Mouse (Mus musculus): ENCODE results near the gene Acot3. TPM values are rescaled to one million over a fixed set of nuclear protein-coding genes. Genes with fewer than 3 reads are reported as not detected.
"Not testable (repeated sequence)": the region's sequence is repeated elsewhere in the genome, so short reads cannot be mapped to it uniquely, and the experiment has no call there.

Gene Acot3
- polyA plus RNA-seq, 1 experiment from 2014 or later, result 37.2 TPM

DNA sequence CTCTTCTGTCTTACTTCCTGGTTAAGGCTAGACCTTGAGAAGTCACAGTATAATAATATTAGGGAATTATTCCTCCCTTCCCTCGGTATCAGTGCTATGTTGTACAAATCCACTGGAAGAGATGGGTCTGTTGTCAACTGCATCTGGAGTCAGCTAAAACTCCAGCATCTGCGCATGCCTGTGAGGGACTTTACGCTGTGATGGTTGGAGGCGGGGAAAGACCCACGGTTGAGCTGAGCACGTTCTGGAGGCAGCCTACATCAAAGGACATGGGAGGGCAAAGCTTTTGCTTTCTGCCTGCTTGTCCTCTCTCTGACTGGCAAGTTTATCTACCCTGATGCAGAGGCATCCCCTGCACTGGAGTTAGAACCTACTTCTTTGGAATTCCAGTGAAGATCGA, 26.1 kb upstream of the Acot3 start:
- WGBS (ENCODE audit: insufficient replicate concordance), result 75% methylated on average over 7 of the region's 7 CpGs
- no peak overlapping the region for H3K27ac ChIP-seq (ENCODE audit: low read depth)
- TF ChIP-seq EP300 (IDR thresholded peaks at IDR 0.05; ENCODE audit: low read depth), result no peak
- TF ChIP-seq CTCF (IDR thresholded peaks at IDR 0.05; ENCODE audit: low read depth), result no peak

GRCm38 (mm10) chr12:84028328-84028727, 23.6 kb upstream of the Acot3 start:
- not testable (repeated sequence) for H3K4me2 ChIP-seq (ENCODE audit: low read depth, low read length); ATAC-seq; H3K27me3 ChIP-seq (ENCODE audit: insufficient read depth, low read length); H3K9ac ChIP-seq (replicated peaks); H3K4me3 ChIP-seq (ENCODE audit: low read depth, low read length); DNase-seq; H3K4me1 ChIP-seq (ENCODE audit: insufficient read depth); H3K36me3 ChIP-seq (replicated peaks; ENCODE audit: insufficient read depth, low read length); H3K27ac ChIP-seq (ENCODE audit: low read depth); H3K9me3 ChIP-seq (ENCODE audit: low read length)
- 71% methylated on average over 3 of the region's 3 CpGs for WGBS (ENCODE audit: insufficient replicate concordance)

More for the DNA sequence above, 26.1 kb upstream of the Acot3 start:
- Histone ChIP-seq H3K4me2 (ENCODE audit: low read depth, low read length) (no peak overlapping the region), H3K36me3 (replicated peaks; ENCODE audit: insufficient read depth, low read length) (no peaks in the 10 kb centered on the region), H3K9me3 (ENCODE audit: low read length) (no peaks in the 10 kb centered on the region), H3K4me3 (ENCODE audit: low read depth, low read length) (no peak overlapping the region), H3K27me3 (ENCODE audit: insufficient read depth, low read length) (no peaks in the 10 kb centered on the region), H3K9ac (replicated peaks) (no peak overlapping the region), H3K4me1 (ENCODE audit: insufficient read depth) (no peaks in the 10 kb centered on the region)
- ATAC-seq (no peak), DNase-seq (no peak)

- 95% methylated on average over 1 of the region's 1 CpGs for WGBS (ENCODE audit: insufficient replicate concordance)
Measured at GRCm38 (mm10) chr12:84029043-84029442, 22.9 kb upstream of the Acot3 start.

DNA sequence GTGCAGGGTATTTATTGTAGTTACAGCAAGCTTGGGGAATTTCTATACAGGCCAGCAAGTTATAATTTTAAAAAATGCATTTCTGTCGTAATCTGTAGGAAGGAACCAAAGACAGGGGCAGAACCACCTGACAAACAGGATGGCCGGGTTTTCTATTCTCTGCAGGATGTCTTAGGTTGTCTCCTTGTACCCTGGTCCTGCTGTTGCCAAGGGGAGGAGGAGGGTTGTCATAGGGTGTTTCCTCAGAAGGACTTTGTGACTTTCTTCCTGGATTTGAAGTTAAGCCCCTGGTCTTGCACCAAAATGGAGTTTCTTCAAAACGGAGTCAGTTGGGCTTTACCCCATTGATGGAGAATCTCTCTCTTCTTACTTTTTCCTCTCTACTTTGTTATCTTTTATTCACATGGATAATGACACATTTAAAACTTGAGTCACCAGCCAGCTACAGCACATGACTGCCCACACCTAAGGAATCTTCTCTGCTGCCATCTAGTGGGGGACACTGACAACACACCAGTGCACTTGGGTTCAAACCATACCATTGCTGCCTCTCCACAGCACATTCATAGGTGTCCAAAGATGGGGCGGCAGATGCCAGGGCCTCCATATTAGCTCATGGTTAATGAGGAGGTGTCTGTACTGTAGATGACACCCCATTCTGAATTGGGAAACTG, 21.1 kb upstream of the Acot3 start:
- no peak overlapping the region for H3K27ac ChIP-seq (ENCODE audit: low read depth)
- 48% methylated on average over 4 of the region's 4 CpGs for WGBS (ENCODE audit: insufficient replicate concordance)
- peaks cover 4% of the 10 kb centered on the region; the same call in 1 of the 2 replicates for H3K4me1 ChIP-seq (ENCODE audit: insufficient read depth)
- DNase-seq, result peak; percentile 77
- no peaks in the 10 kb centered on the region for H3K9me3 ChIP-seq (ENCODE audit: low read length)
- TF ChIP-seq EP300 (IDR thresholded peaks at IDR 0.05; ENCODE audit: low read depth), result no peak
- TF ChIP-seq CTCF (IDR thresholded peaks at IDR 0.05; ENCODE audit: low read depth), result peak; percentile 93
- ATAC-seq, result peak; percentile 48; the same call in 1 of the 2 replicates
- H3K36me3 ChIP-seq (replicated peaks; ENCODE audit: insufficient read depth, low read length), result no peaks in the 10 kb centered on the region
- H3K9ac ChIP-seq (replicated peaks), result no peak overlapping the region
- no peak overlapping the region for H3K4me2 ChIP-seq (ENCODE audit: low read depth, low read length)
- H3K4me3 ChIP-seq (ENCODE audit: low read depth, low read length), result no peak overlapping the region
- H3K27me3 ChIP-seq (ENCODE audit: insufficient read depth, low read length), result no peaks in the 10 kb centered on the region

More at GRCm38 (mm10) chr12:84029043-84029442, 22.9 kb upstream of the Acot3 start:
- DNase-seq; H3K4me2 ChIP-seq (ENCODE audit: low read depth, low read length); H3K4me3 ChIP-seq (ENCODE audit: low read depth, low read length); H3K27ac ChIP-seq (ENCODE audit: low read depth); H3K9me3 ChIP-seq (ENCODE audit: low read length); ATAC-seq; H3K9ac ChIP-seq (replicated peaks); H3K27me3 ChIP-seq (ENCODE audit: insufficient read depth, low read length); H3K4me1 ChIP-seq (ENCODE audit: insufficient read depth); H3K36me3 ChIP-seq (replicated peaks; ENCODE audit: insufficient read depth, low read length): not testable (repeated sequence)

- Histone ChIP-seq H3K27me3 (ENCODE audit: insufficient read depth, low read length) (no peaks in the 10 kb centered on the region), H3K4me3 (ENCODE audit: low read depth, low read length) (no peak overlapping the region), H3K27ac (ENCODE audit: low read depth) (no peak overlapping the region)
Measured at GRCm38 (mm10) chr12:84032854-84033253, 19.1 kb upstream of the Acot3 start.

DNA sequence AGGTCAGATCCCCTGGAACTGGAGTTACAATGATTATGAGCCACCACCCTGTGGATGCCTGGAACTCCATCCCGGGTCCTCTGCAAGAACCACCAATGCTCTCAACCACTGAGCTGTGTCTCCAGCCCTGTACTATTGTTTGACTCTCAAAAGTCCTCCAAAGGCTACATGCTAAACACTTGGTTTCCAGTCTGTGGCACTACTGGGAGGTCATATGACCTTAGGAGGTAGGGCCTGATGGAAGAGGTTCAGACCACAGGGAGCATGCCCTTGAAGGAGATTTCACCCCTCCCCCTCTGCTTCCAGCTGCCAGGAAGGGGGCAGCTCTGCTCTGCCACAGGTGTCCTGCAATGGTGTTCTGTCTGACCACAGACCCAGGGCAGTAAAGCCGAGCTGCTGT, 18.6 kb upstream of the Acot3 start:
- H3K36me3 ChIP-seq (replicated peaks; ENCODE audit: insufficient read depth, low read length); H3K27me3 ChIP-seq (ENCODE audit: insufficient read depth, low read length); H3K4me2 ChIP-seq (ENCODE audit: low read depth, low read length); H3K9ac ChIP-seq (replicated peaks); H3K4me1 ChIP-seq (ENCODE audit: insufficient read depth); H3K27ac ChIP-seq (ENCODE audit: low read depth); H3K9me3 ChIP-seq (ENCODE audit: low read length); H3K4me3 ChIP-seq (ENCODE audit: low read depth, low read length); DNase-seq: not testable (repeated sequence)
- WGBS (ENCODE audit: insufficient replicate concordance), result 39% methylated on average over 2 of the region's 2 CpGs
- ATAC-seq, result peak; percentile 38

More at GRCm38 (mm10) chr12:84032854-84033253, 19.1 kb upstream of the Acot3 start:
- Histone ChIP-seq H3K9me3 (ENCODE audit: low read length) (no peaks in the 10 kb centered on the region), H3K36me3 (replicated peaks; ENCODE audit: insufficient read depth, low read length) (no peaks in the 10 kb centered on the region), H3K9ac (replicated peaks) (no peak overlapping the region), H3K4me2 (ENCODE audit: low read depth, low read length) (no peak overlapping the region), H3K4me1 (ENCODE audit: insufficient read depth) (peaks cover 6% of the 10 kb centered on the region; the same call in 1 of the 2 replicates)
- 53% methylated on average over 4 of the region's 4 CpGs for WGBS (ENCODE audit: insufficient replicate concordance)
- ATAC-seq (peak; percentile 90), DNase-seq (peak; percentile 54)
- TF ChIP-seq CTCF (IDR thresholded peaks at IDR 0.05; ENCODE audit: low read depth), result no peak
- peak; percentile 90 for TF ChIP-seq EP300 (IDR thresholded peaks at IDR 0.05; ENCODE audit: low read depth)

DNA sequence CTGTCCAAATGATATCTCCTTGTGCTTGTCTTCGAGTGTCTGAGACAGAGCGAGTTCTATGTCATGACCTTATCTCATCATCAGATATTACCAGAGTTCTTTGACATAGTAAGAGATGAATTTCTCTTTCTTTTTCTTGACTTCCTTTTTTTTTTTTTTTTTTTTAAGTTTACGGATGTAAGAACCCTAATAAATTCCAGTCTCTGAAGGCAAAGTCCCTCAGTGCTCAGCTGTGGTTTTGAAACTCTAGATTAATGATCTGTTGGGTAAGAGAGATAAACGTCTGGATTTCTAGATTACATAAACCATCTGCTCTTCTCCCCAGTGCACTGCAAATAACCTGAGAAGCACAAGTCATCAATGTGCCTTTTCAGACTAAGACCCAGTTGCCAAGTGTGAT, 17.8 kb upstream of the Acot3 start:
- no peaks in the 10 kb centered on the region for H3K36me3 ChIP-seq (replicated peaks; ENCODE audit: insufficient read depth, low read length)
- H3K27ac ChIP-seq (ENCODE audit: low read depth), result no peak overlapping the region
- H3K4me3 ChIP-seq (ENCODE audit: low read depth, low read length), result no peak overlapping the region
- H3K27me3 ChIP-seq (ENCODE audit: insufficient read depth, low read length), result no peaks in the 10 kb centered on the region
- no peaks in the 10 kb centered on the region for H3K9me3 ChIP-seq (ENCODE audit: low read length)
- no peak overlapping the region for H3K9ac ChIP-seq (replicated peaks)
- TF ChIP-seq EP300 (IDR thresholded peaks at IDR 0.05; ENCODE audit: low read depth) (peak; percentile 15; the same call in 1 of the 2 replicates), CTCF (IDR thresholded peaks at IDR 0.05; ENCODE audit: low read depth) (no peak)
- no peak for ATAC-seq
- H3K4me2 ChIP-seq (ENCODE audit: low read depth, low read length), result no peak overlapping the region
- no peak for DNase-seq
- H3K4me1 ChIP-seq (ENCODE audit: insufficient read depth), result peaks cover 6% of the 10 kb centered on the region; the same call in 1 of the 2 replicates
- WGBS (ENCODE audit: insufficient replicate concordance), result 19% methylated on average over 4 of the region's 4 CpGs

All from liver, postnatal 0 days (tissue).